Mouse (Mus musculus) kidney, embryonic 14.5 days (tissue): Measurements from ENCODE around the gene Cpvl. TPM values are rescaled to one million over a fixed set of nuclear protein-coding genes. Genes with fewer than 3 reads are reported as not detected.

Experiments
- ATAC-seq: fragments of 200-750 bp; cut with Nextera tagmentation; 2 replicates; pipeline ENCODE4 v1.8.0; 2017; ENCODE audit warnings: moderate number of reproducible peaks, mild to moderate bottlenecking, moderate TSS enrichment, moderate library complexity; ENCODE audit not compliant: low FRiP score, low TSS enrichment
- H3K27ac ChIP-seq: fragments of 300-500 bp; sonication (generic); 2 replicates; pipeline ENCODE4 v1.5.1; 2014; ENCODE audit warnings: low read depth, mild to moderate bottlenecking, low read length, moderate library complexity, mixed read lengths
- H3K27me3 ChIP-seq: fragments of 300-500 bp; sonication (generic); 2 replicates; pipeline ENCODE4 v1.6.1; 2014; ENCODE audit warnings: mild to moderate bottlenecking, low read length; ENCODE audit not compliant: control insufficient read depth, insufficient read depth
- H3K36me3 ChIP-seq: fragments of 300-500 bp; sonication (generic); 2 replicates; pipeline ENCODE4 v1.6.1; 2014; ENCODE audit warnings: low read length, mixed read lengths; ENCODE audit not compliant: control insufficient read depth, insufficient read depth
- H3K4me1 ChIP-seq: fragments of 300-500 bp; sonication (generic); 2 replicates; pipeline ENCODE4 v1.6.1; 2014; ENCODE audit warnings: low read length, mixed read lengths; ENCODE audit not compliant: control insufficient read depth, insufficient read depth
- H3K4me2 ChIP-seq: fragments of 300-500 bp; sonication (generic); replicated peaks from 2 replicates; pipeline ENCODE4 v1.6.1; 2014; ENCODE audit warnings: low read depth, mild to moderate bottlenecking, low read length
- H3K4me3 ChIP-seq: fragments of 300-500 bp; sonication (generic); 2 replicates; pipeline ENCODE4 v1.5.1; 2014; ENCODE audit warnings: mild to moderate bottlenecking, low read length
- H3K9ac ChIP-seq: fragments of 300-500 bp; sonication (generic); 2 replicates; pipeline ENCODE4 v1.6.1; 2014; ENCODE audit warnings: low read depth, mild to moderate bottlenecking, low read length, moderate library complexity
- H3K9me3 ChIP-seq: fragments of 300-500 bp; sonication (generic); 2 replicates; pipeline ENCODE4 v1.6.1; 2016; ENCODE audit warnings: low read length; ENCODE audit not compliant: control insufficient read depth
- WGBS: fragments of 180-500 bp; shearing (Covaris S2); extraction: QIAGEN DNeasy Blood & Tissue Kit; methylation state at CpG from one replicate; pipeline ENCODE4 v1.1.7; 2014; 5-methylcytosine and 5-hydroxymethylcytosine counted together
- polyA plus RNA-seq: library from polyadenylated mRNA; unstranded; fragments of >200 nt; fragmentation: Nextera tagmentation; extraction: Ambion mirVana; gene quantifications from 2 replicates; pipeline ENCODE4 v1.2.1, GENCODE M21; 2014

Gene Cpvl
- 0.32 and 0.51 TPM in 2 replicates for polyA plus RNA-seq

DNA sequence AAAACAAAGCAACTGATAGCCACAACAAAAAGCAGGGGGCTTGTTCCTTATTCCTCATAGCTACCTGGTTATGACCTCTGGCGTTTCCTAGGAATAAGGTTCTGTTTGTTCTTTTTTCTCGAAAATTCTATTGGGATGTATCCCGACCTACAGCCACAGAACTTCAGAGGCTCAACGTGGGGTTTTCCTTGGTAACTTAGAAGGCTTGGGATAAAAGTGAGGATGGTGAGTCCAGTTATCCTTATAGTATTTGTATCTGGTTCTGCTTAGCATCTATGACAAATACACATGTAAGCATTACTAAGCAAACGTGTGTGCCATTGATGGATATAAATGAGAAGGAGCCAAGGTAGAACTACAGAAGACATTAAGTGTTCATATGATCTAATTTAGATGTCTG is at the start of gene Cpvl:
TSS of gene Cpvl (minus strand) at position 101 of the 400 bp plus-strand sequence.
- no peak for ATAC-seq
- WGBS: 84% methylated on average over 5 of the region's 5 CpGs
- Histone ChIP-seq H3K9ac (no peak within 1 kb of the TSS), H3K4me2 (no peak within 1 kb of the TSS), H3K36me3 (no peaks in the 10 kb centered on the region), H3K27ac (no peak within 1 kb of the TSS), H3K4me1 (no peaks in the 10 kb centered on the region), H3K4me3 (no peak within 1 kb of the TSS), H3K9me3 (no peaks in the 10 kb centered on the region), H3K27me3 (no peaks in the 10 kb centered on the region)

DNA sequence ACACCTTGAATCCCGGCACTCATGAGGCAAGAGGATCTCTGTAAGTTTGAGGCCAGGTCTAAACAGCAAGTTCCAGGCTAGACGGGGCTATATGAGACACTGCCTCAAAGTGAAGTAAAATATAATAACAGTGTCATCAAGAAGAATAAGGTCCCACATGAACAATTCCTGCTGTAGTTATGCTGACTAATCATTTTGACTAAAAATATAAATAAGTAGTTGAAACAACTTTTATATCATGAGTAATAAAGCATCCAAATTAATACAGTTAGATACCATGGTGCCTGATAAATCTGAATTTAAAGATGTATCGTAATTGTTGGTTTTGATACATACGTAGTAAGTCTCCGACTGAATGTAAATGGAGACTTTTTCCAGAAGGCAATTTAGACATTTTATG is 45.4 kb upstream of the Cpvl start:
- 83% methylated on average over 5 of the region's 5 CpGs for WGBS

DNA sequence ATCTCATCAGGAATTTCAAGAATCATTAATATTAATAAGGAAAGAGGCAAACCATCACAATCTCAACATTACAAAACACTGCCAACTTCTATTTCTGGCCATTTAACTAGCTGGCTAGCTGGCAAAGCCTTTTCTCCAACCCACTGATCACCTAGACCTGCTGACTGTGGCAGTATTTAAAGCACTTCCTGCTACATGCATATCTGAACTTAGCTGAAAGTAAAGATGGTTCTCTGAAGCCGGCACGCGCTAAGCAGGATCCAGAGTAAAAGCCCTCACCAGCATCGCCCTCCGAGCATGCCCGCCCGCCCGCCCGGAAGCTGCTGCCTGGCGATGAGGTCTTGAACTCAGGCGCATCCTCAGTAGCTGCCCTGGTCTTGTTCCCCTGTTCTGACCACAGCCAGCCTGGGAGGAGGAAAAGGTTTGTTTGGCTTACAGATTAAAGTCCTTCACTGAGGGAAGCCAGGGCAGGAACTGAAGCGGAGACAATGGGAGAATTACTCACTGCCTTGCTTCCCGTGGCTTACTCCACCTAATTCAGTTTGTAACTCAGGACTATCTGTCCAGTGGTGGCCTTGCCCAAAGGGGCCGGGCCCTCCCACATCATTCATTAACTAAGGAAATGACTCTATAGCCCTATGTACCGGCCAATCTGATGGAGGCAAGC is 42.8 kb upstream of the Cpvl start:
- peak; percentile 49; the same call in 1 of the 2 replicates for ATAC-seq
- 57% methylated on average over 15 of the region's 15 CpGs for WGBS

More for the DNA sequence above, 45.4 kb upstream of the Cpvl start:
- H3K4me3 ChIP-seq: no peak overlapping the region
- no peaks in the 10 kb centered on the region for H3K9me3 ChIP-seq
- H3K9ac ChIP-seq: no peak overlapping the region
- no peaks in the 10 kb centered on the region for H3K27me3 ChIP-seq
- H3K27ac ChIP-seq: no peak overlapping the region
- no peaks in the 10 kb centered on the region for H3K36me3 ChIP-seq
- no peaks in the 10 kb centered on the region for H3K4me1 ChIP-seq
- ATAC-seq: no peak
- H3K4me2 ChIP-seq: no peak overlapping the region

DNA sequence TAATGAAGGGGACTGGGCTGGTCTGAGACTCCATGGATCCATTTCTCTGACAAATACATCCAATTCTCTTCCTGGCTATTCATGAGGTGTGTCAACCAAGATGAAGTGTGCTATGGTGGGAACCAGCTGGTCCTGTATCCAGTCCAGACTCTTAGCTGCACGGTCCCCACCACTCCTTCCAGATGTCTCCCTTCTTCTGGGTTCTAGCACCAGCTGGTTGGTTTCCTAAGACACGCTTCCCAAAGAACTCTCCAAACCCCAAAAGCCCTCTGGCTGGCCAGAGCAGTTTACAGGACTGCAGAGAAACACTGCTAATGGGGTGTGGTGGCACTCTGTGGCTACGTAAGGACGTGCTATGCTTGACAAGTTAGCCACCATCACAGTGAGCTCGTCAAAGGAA is 40.4 kb upstream of the Cpvl start:
- WGBS: 74% methylated on average over 5 of the region's 5 CpGs
- H3K4me3 ChIP-seq: no peak overlapping the region
- no peak for ATAC-seq
- no peak overlapping the region for H3K9ac ChIP-seq
- no peaks in the 10 kb centered on the region for H3K36me3 ChIP-seq
- 0 out of 2 replicates have a peak, but pooled peaks cover 4% of the 10 kb centered on the region for H3K4me1 ChIP-seq
- H3K27me3 ChIP-seq: no peaks in the 10 kb centered on the region
- H3K27ac ChIP-seq: no peak overlapping the region
- H3K4me2 ChIP-seq: no peak overlapping the region
- no peaks in the 10 kb centered on the region for H3K9me3 ChIP-seq

More for the DNA sequence above, 42.8 kb upstream of the Cpvl start:
- Histone ChIP-seq H3K4me2 (peak overlapping the region; percentile 15), H3K9me3 (no peaks in the 10 kb centered on the region), H3K9ac (no peak overlapping the region), H3K36me3 (no peaks in the 10 kb centered on the region), H3K4me1 (0 out of 2 replicates have a peak, but pooled peaks cover 4% of the 10 kb centered on the region), H3K27me3 (no peaks in the 10 kb centered on the region), H3K27ac (no peak overlapping the region), H3K4me3 (no peak overlapping the region)

DNA sequence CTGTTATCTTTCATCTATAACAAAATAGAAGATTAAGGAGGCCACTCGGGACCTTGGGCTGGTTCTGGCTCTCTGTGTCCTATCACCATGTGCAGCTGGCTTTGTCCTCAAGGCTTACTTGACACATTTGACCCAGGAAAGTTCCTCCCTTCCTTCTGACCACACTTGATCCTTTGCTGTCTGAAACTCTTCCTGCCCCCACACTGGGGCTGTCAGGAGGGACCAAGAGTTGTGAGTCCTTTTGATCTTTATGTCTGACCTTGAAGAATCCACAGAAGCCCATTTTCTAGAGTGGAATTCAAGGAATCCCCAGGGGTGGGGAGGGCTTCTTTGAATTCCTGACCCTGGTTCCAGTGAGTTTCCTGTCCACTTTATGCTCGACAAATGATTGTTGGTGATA is 39.6 kb upstream of the Cpvl start:
- no peak overlapping the region for H3K9ac ChIP-seq
- no peaks in the 10 kb centered on the region for H3K36me3 ChIP-seq
- no peaks in the 10 kb centered on the region for H3K27me3 ChIP-seq
- 0 out of 2 replicates have a peak, but pooled peaks cover 4% of the 10 kb centered on the region for H3K4me1 ChIP-seq
- H3K4me3 ChIP-seq: no peak overlapping the region
- no peak for ATAC-seq
- H3K4me2 ChIP-seq: no peak overlapping the region
- no peaks in the 10 kb centered on the region for H3K9me3 ChIP-seq
- 15% methylated on average over 2 of the region's 2 CpGs for WGBS
- no peak overlapping the region for H3K27ac ChIP-seq

DNA sequence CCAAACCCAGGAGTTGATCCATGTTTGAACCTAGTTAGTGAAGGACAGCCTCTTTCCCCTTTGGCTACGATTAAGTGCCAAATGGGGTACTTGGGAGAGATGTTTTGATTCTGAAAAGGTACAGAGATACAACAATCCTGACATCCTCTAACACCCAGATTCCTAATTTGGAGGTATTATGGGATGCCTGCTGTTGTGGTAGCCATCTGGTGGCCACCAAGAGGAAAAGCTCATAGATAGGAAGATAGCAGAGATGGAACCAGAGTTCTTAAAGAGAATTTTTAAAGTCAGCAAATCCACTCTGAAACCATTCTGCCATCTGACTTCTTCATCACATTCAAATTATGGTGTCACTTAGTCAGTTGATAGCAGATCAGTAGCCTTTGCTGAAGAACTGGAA is 33.7 kb upstream of the Cpvl start:
- no peaks in the 10 kb centered on the region for H3K27me3 ChIP-seq
- ATAC-seq: no peak
- H3K9me3 ChIP-seq: no peaks in the 10 kb centered on the region
- 87% methylated on average over 1 of the region's 1 CpGs for WGBS
- no peak overlapping the region for H3K9ac ChIP-seq
- no peak overlapping the region for H3K4me2 ChIP-seq
- H3K27ac ChIP-seq: no peak overlapping the region
- no peak overlapping the region for H3K4me3 ChIP-seq
- H3K36me3 ChIP-seq: no peaks in the 10 kb centered on the region
- H3K4me1 ChIP-seq: no peaks in the 10 kb centered on the region; the same call in 1 of the 2 replicates

DNA sequence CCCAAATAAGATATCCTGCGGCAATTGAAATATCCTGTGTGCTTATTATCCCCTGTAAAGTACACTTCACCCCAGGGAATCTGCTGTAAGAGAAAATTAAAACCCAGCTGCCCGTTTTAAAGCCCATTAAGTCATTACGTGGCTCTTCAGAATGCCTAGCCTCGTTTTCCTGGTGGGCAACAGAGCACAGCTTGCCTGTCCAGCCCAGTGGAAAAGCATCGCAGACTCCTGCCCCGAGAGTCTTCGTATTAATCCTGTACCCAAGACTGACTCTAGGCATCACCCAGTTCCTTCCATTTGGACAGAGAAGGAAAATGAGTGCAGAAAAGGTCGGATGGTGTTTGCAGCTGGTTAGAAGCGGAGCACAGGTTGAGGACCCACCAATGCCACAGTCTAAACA is 31.9 kb upstream of the Cpvl start:
- 44% methylated on average over 9 of the region's 9 CpGs for WGBS
- H3K9ac ChIP-seq: no peak overlapping the region
- no peak overlapping the region for H3K4me3 ChIP-seq
- no peaks in the 10 kb centered on the region for H3K27me3 ChIP-seq
- no peak for ATAC-seq
- no peaks in the 10 kb centered on the region for H3K36me3 ChIP-seq
- H3K4me2 ChIP-seq: no peak overlapping the region
- no peaks in the 10 kb centered on the region for H3K9me3 ChIP-seq
- no peaks in the 10 kb centered on the region; the same call in 1 of the 2 replicates for H3K4me1 ChIP-seq
- H3K27ac ChIP-seq: no peak overlapping the region

DNA sequence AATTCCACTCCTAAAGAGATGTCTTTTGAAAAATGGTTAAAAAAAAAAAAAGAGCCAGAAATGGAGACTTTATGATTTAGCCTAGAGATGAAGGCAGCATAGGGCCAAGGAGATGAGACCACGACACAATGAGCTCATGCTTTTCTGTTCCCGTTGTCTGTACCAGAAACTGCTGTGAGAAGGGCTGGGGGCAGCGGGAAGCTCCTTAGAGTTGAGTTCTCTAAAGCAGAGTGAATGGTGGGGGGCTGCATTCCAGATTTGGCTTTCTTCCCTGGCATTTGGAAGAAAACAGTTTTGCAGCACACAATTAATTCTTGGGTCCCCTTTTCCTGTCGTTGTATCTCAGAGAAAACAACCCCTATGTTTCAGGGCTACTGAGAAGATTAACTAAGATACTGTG is 30.8 kb upstream of the Cpvl start:
- 68% methylated on average over 4 of the region's 4 CpGs for WGBS
- no peak overlapping the region for H3K4me3 ChIP-seq
- no peak overlapping the region for H3K4me2 ChIP-seq
- no peak overlapping the region for H3K9ac ChIP-seq
- no peak for ATAC-seq
- no peaks in the 10 kb centered on the region; the same call in 1 of the 2 replicates for H3K4me1 ChIP-seq
- no peaks in the 10 kb centered on the region for H3K36me3 ChIP-seq
- no peaks in the 10 kb centered on the region for H3K9me3 ChIP-seq
- no peaks in the 10 kb centered on the region for H3K27me3 ChIP-seq
- H3K27ac ChIP-seq: no peak overlapping the region

DNA sequence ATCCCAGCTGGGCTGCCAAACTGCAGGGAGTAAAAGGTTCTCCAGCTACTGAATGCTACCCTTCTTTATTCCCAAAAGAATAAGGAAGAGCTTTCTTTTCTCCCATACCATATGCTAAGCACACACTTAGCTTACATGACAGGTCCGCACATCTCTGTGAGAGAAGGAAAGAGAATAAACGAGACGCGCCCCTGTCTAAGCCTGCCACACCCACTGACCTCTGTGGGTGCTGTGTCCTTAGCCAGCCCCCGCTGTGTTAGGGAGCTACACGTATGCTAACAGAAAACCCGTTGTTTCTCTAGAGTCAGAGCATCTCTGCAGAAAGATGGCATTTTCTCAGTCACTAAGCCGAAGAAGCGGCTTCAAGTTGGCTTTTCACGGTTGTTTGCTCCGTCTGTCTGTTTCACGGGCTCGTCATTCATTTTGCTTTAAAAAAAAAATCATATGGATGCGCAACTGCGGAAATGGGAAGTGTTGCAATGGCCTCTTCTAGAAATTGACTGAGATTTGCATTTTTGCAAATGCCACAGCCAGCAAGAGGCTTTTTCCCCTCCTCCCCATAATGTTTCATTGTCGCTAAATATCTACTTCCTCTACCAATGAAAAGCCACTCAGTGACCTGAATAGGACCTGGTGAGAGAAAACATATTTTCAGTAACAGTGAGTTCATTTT is 30.1 kb upstream of the Cpvl start:
- Histone ChIP-seq H3K9me3 (no peaks in the 10 kb centered on the region), H3K27me3 (no peaks in the 10 kb centered on the region), H3K9ac (no peak overlapping the region), H3K27ac (no peak overlapping the region), H3K36me3 (no peaks in the 10 kb centered on the region), H3K4me3 (no peak overlapping the region), H3K4me1 (no peaks in the 10 kb centered on the region; the same call in 1 of the 2 replicates), H3K4me2 (no peak overlapping the region)
- 89% methylated on average over 16 of the region's 16 CpGs for WGBS
- no peak for ATAC-seq
